Mouse (Mus musculus): ENCODE measurements around the gene Irs1. TPM values are rescaled to one million over a fixed set of nuclear protein-coding genes. Genes with fewer than 3 reads are reported as not detected.

The Irs1 gene
- polyA plus RNA-seq, 1 experiment from 2014 or later = 11.8 TPM

GRCm38 (mm10) chr1:82199918-82200317, 91.3 kb downstream of the Irs1 start:
- H3K9me3 ChIP-seq = no peaks in the 10 kb centered on the region
- peaks cover 48% of the 10 kb centered on the region for H3K4me1 ChIP-seq
- ATAC-seq (ENCODE audit: low FRiP score, low read depth) = peak; percentile 49; the same call in 1 of the 2 replicates
- H3K36me3 ChIP-seq = no peaks in the 10 kb centered on the region
- 0 out of 2 replicates have a peak overlapping the region, but pooled peaks have one; percentile 33 for H3K27ac ChIP-seq
- H3K27me3 ChIP-seq = 0 out of 2 replicates have a peak, but pooled peaks cover 2% of the 10 kb centered on the region
- no peak overlapping the region for H3K9ac ChIP-seq
- H3K4me2 ChIP-seq (replicated peaks) = no peak overlapping the region
- H3K4me3 ChIP-seq = no peak overlapping the region
- WGBS = 8% methylated on average over 1 of the region's 1 CpGs

- ATAC-seq (ENCODE audit: low FRiP score, low read depth) = no peak
- Histone ChIP-seq H3K36me3 (no peaks in the 10 kb centered on the region), H3K4me1 (peaks cover 20% of the 10 kb centered on the region), H3K9ac (no peak overlapping the region), H3K27me3 (no peaks in the 10 kb centered on the region), H3K27ac (no peak overlapping the region), H3K4me3 (no peak overlapping the region), H3K9me3 (no peaks in the 10 kb centered on the region), H3K4me2 (replicated peaks) (no peak overlapping the region)
- WGBS = 49% methylated on average over 3 of the region's 3 CpGs
Measured at GRCm38 (mm10) chr1:82191579-82191978, 99.6 kb downstream of the Irs1 start.

GRCm38 (mm10) chr1:82189516-82189915, 101.7 kb downstream of the Irs1 start:
- ATAC-seq (ENCODE audit: low FRiP score, low read depth) = peak; percentile 81
- peaks cover 20% of the 10 kb centered on the region for H3K4me1 ChIP-seq
- no peak overlapping the region for H3K27ac ChIP-seq
- H3K36me3 ChIP-seq = no peaks in the 10 kb centered on the region
- H3K9me3 ChIP-seq = no peaks in the 10 kb centered on the region
- H3K27me3 ChIP-seq = no peaks in the 10 kb centered on the region
- peak overlapping the region; percentile 30 for H3K4me2 ChIP-seq (replicated peaks)
- no peak overlapping the region for H3K9ac ChIP-seq
- WGBS = 16% methylated on average over 3 of the region's 3 CpGs
- H3K4me3 ChIP-seq = no peak overlapping the region

GRCm38 (mm10) chr1:82188549-82189231, 102.5 kb downstream of the Irs1 start:
- no peak for ATAC-seq (ENCODE audit: low FRiP score, low read depth)
- H3K4me1 ChIP-seq = peaks cover 20% of the 10 kb centered on the region
- no peaks in the 10 kb centered on the region for H3K9me3 ChIP-seq
- WGBS = 47% methylated on average over 10 of the region's 10 CpGs
- no peak overlapping the region for H3K4me2 ChIP-seq (replicated peaks)
- no peak overlapping the region for H3K27ac ChIP-seq
- no peak overlapping the region for H3K4me3 ChIP-seq
- no peaks in the 10 kb centered on the region for H3K36me3 ChIP-seq
- no peak overlapping the region for H3K9ac ChIP-seq
- H3K27me3 ChIP-seq = no peaks in the 10 kb centered on the region

- Histone ChIP-seq H3K27me3 (no peaks in the 10 kb centered on the region), H3K4me3 (no peak overlapping the region), H3K27ac (no peak overlapping the region), H3K4me1 (peaks cover 3% of the 10 kb centered on the region), H3K4me2 (replicated peaks) (no peak overlapping the region), H3K36me3 (no peaks in the 10 kb centered on the region), H3K9me3 (no peaks in the 10 kb centered on the region), H3K9ac (no peak overlapping the region)
- WGBS = 75% methylated on average over 8 of the region's 8 CpGs
- no peak for ATAC-seq (ENCODE audit: low FRiP score, low read depth)
Measured at GRCm38 (mm10) chr1:82183913-82184442, 107.2 kb downstream of the Irs1 start.

Other genes starting within 250 kb of the Irs1 start
- gene Gm9747, start 58.3 kb downstream of the Irs1 start, polyA plus RNA-seq (2015; fragmentation: Nextera tagmentation; extraction: Ambion mirVana) = 32.1 and 34.9 TPM in 2 replicates
- 7.6 TPM in 2 replicates for gene Rhbdd1, start 25.0 kb upstream of the Irs1 start, polyA plus RNA-seq (2015; fragmentation: Nextera tagmentation; extraction: Ambion mirVana)

Measured in limb, embryonic 13.5 days (tissue).